Mouse (Mus musculus): ENCODE measurements at regions not wholly inside any gene's neighbourhood (a gene's known extent, or its start where the extent isn't known, plus 50 kb on each side); places are given as distances from the start of the nearest gene placed in this dataset.

DNA sequence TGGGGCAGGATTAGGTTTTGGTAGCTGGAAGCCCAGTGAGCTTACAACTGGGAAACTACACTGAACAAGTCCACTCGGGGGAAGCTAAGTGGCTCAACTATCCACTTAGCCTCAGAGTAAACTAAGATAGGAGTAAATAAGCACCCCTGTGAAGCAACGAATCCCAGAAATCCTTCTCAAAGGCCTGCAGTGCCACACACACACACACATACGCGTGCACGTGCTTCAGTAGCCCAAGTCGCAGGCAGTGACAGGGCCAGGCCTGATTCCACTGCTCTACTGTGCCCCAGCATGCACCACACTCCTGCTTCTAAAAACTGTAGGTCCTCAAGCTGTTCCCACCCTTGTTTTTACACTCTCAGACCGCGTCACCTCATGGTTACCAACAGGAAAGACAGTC is 70.2 kb downstream of the Rplp1 start:
- TF ChIP-seq EP300 (IDR thresholded peaks at IDR 0.05; ENCODE audit: low read depth) = no peak
- TF ChIP-seq CTCF (IDR thresholded peaks at IDR 0.05; ENCODE audit: low read depth) = no peak
